Mouse (Mus musculus) midbrain, embryonic 15.5 days (tissue): ENCODE measurements around the gene Sulf2. TPM values are rescaled to one million over a fixed set of nuclear protein-coding genes. Genes with fewer than 3 reads are reported as not detected.

Experiments used
- ATAC-seq: fragments of 200-750 bp; cut with Nextera tagmentation; replicated peaks from 2 replicates; pipeline ENCODE4 v1.8.0; 2017; ENCODE audit warnings: moderate TSS enrichment
- H3K27ac ChIP-seq: fragments of 300-500 bp; sonication (generic); 2 replicates; pipeline ENCODE4 v1.5.1; 2015; ENCODE audit warnings: mild to moderate bottlenecking, inconsistent platforms
- H3K27me3 ChIP-seq: fragments of 300-500 bp; sonication (generic); replicated peaks from 2 replicates; pipeline ENCODE4 v1.6.1; 2015; ENCODE audit warnings: inconsistent platforms
- H3K36me3 ChIP-seq: fragments of 300-500 bp; sonication (generic); replicated peaks from 2 replicates; pipeline ENCODE4 v1.6.1; 2015; ENCODE audit warnings: inconsistent platforms
- H3K4me1 ChIP-seq: fragments of 300-500 bp; sonication (generic); 2 replicates; pipeline ENCODE4 v1.6.1; 2015; ENCODE audit warnings: inconsistent platforms
- H3K4me2 ChIP-seq: fragments of 300-500 bp; sonication (generic); 2 replicates; pipeline ENCODE4 v1.6.1; 2015; ENCODE audit warnings: inconsistent platforms, mild to moderate bottlenecking, moderate library complexity
- H3K4me3 ChIP-seq: fragments of 300-500 bp; sonication (generic); 2 replicates; pipeline ENCODE4 v1.5.1; 2015; ENCODE audit warnings: mild to moderate bottlenecking, inconsistent platforms
- H3K9ac ChIP-seq: fragments of 300-500 bp; sonication (generic); 2 replicates; pipeline ENCODE4 v1.6.1; 2015; ENCODE audit warnings: mild to moderate bottlenecking, inconsistent platforms
- H3K9me3 ChIP-seq: fragments of 300-500 bp; sonication (generic); 2 replicates; pipeline ENCODE4 v1.6.1; 2016; ENCODE audit warnings: inconsistent platforms
- WGBS: fragments of 180-500 bp; shearing (Covaris S2); methylation state at CpG from one replicate; pipeline ENCODE4 v1.1.7; 2015; ENCODE audit warnings: mixed read lengths; 5-methylcytosine and 5-hydroxymethylcytosine counted together
- polyA plus RNA-seq: library from polyadenylated mRNA; unstranded; fragments of >200 nt; fragmentation: Nextera tagmentation; extraction: Ambion mirVana; gene quantifications from 2 replicates; pipeline ENCODE4 v1.2.1, GENCODE M21; 2015

The Sulf2 gene
- polyA plus RNA-seq, 1 experiment from 2014 or later, result 108 TPM

GRCm38 (mm10) chr2:166032628-166033027 lies 122.8 kb downstream of the Sulf2 start:
- Histone ChIP-seq H3K4me2 (no peak overlapping the region), H3K4me3 (no peak overlapping the region), H3K36me3 (no peaks in the 10 kb centered on the region), H3K27me3 (no peaks in the 10 kb centered on the region), H3K27ac (no peak overlapping the region), H3K9ac (no peak overlapping the region), H3K9me3 (no peaks in the 10 kb centered on the region), H3K4me1 (peaks cover 30% of the 10 kb centered on the region)
- no peak for ATAC-seq
- 93% methylated on average over 5 of the region's 5 CpGs for WGBS

GRCm38 (mm10) chr2:166031120-166031929 lies 124.1 kb downstream of the Sulf2 start:
- ATAC-seq, result peak; percentile 60
- H3K4me3 ChIP-seq, result no peak overlapping the region
- H3K9ac ChIP-seq, result no peak overlapping the region
- 40% methylated on average over 7 of the region's 7 CpGs for WGBS
- no peaks in the 10 kb centered on the region for H3K9me3 ChIP-seq
- H3K4me1 ChIP-seq, result peaks cover 30% of the 10 kb centered on the region
- H3K36me3 ChIP-seq, result no peaks in the 10 kb centered on the region
- no peaks in the 10 kb centered on the region for H3K27me3 ChIP-seq
- peak overlapping the region; percentile 31 for H3K4me2 ChIP-seq
- H3K27ac ChIP-seq, result peak overlapping the region; percentile 66

- Histone ChIP-seq H3K27ac (peak overlapping the region; percentile 66), H3K4me2 (peak overlapping the region; percentile 31; the same call in 1 of the 2 replicates), H3K27me3 (no peaks in the 10 kb centered on the region), H3K9ac (no peak overlapping the region), H3K9me3 (no peaks in the 10 kb centered on the region), H3K4me1 (peaks cover 30% of the 10 kb centered on the region), H3K4me3 (no peak overlapping the region), H3K36me3 (no peaks in the 10 kb centered on the region)
- 15% methylated on average over 13 of the region's 13 CpGs for WGBS
- no peak for ATAC-seq
These were observed 125.0 kb downstream of the Sulf2 start for GRCm38 (mm10) chr2:166030256-166030995.

GRCm38 (mm10) chr2:166029232-166029631 lies 126.2 kb downstream of the Sulf2 start:
- peaks cover 32% of the 10 kb centered on the region for H3K4me1 ChIP-seq
- H3K27ac ChIP-seq, result peak overlapping the region; percentile 60; the same call in 1 of the 2 replicates
- no peaks in the 10 kb centered on the region for H3K36me3 ChIP-seq
- no peak for ATAC-seq
- no peaks in the 10 kb centered on the region for H3K27me3 ChIP-seq
- no peak overlapping the region for H3K4me2 ChIP-seq
- no peak overlapping the region for H3K4me3 ChIP-seq
- WGBS, result 47% methylated on average over 4 of the region's 4 CpGs
- H3K9me3 ChIP-seq, result no peaks in the 10 kb centered on the region
- no peak overlapping the region for H3K9ac ChIP-seq

GRCm38 (mm10) chr2:166027834-166028233 lies 127.6 kb downstream of the Sulf2 start:
- Histone ChIP-seq H3K9ac (no peak overlapping the region), H3K9me3 (no peaks in the 10 kb centered on the region), H3K27me3 (no peaks in the 10 kb centered on the region), H3K4me1 (peaks cover 41% of the 10 kb centered on the region), H3K27ac (no peak overlapping the region), H3K4me2 (no peak overlapping the region), H3K36me3 (no peaks in the 10 kb centered on the region), H3K4me3 (no peak overlapping the region)
- no peak for ATAC-seq
- WGBS, result 92% methylated on average over 3 of the region's 3 CpGs

GRCm38 (mm10) chr2:166025943-166026342 lies 129.5 kb downstream of the Sulf2 start:
- Histone ChIP-seq H3K9me3 (no peaks in the 10 kb centered on the region), H3K27me3 (no peaks in the 10 kb centered on the region), H3K36me3 (no peaks in the 10 kb centered on the region), H3K9ac (no peak overlapping the region), H3K27ac (no peak overlapping the region), H3K4me1 (peaks cover 50% of the 10 kb centered on the region), H3K4me3 (no peak overlapping the region), H3K4me2 (no peak overlapping the region)
- no peak for ATAC-seq
- WGBS, result 90% methylated on average over 5 of the region's 5 CpGs

GRCm38 (mm10) chr2:166024621-166025020 lies 130.8 kb downstream of the Sulf2 start:
- Histone ChIP-seq H3K9ac (no peak overlapping the region), H3K36me3 (no peaks in the 10 kb centered on the region), H3K27me3 (no peaks in the 10 kb centered on the region), H3K4me2 (no peak overlapping the region), H3K4me3 (no peak overlapping the region), H3K9me3 (no peaks in the 10 kb centered on the region), H3K4me1 (peaks cover 43% of the 10 kb centered on the region), H3K27ac (no peak overlapping the region)
- no peak for ATAC-seq
- 65% methylated on average over 4 of the region's 4 CpGs for WGBS

GRCm38 (mm10) chr2:166024079-166024478 lies 131.4 kb downstream of the Sulf2 start:
- 85% methylated on average over 3 of the region's 3 CpGs for WGBS
- ATAC-seq, result no peak
- Histone ChIP-seq H3K9ac (no peak overlapping the region), H3K27me3 (no peaks in the 10 kb centered on the region), H3K36me3 (no peaks in the 10 kb centered on the region), H3K4me3 (no peak overlapping the region), H3K4me2 (no peak overlapping the region), H3K4me1 (peaks cover 39% of the 10 kb centered on the region), H3K27ac (0 out of 2 replicates have a peak overlapping the region, but pooled peaks have one; percentile 30), H3K9me3 (no peaks in the 10 kb centered on the region)

Other genes starting within 250 kb of the Sulf2 start
- gene Ncoa3, start 163.0 kb downstream of the Sulf2 start, polyA plus RNA-seq, result 16.6 and 16.7 TPM in 2 replicates